In the genomic region with DNA sequence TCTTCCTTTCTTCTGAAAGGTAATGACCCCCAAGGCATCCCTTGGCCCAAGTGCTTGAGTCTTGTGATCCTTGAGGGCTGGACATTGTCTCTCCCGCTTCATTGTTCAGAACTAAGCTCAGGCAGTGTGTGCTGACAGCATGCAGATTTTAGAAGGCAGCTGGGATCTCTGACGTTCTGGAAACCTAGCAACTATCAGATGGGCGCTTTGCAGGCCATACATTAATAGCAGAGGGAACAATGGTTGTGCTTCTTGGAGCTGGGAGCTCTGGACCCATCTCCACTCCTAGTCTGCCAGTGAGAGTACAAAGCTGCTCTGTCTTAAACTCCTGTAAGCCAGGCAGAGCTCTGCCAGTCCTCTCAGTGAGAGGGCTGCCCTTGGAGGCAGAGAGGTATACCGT, we compare ENCODE assay signal across 21 mouse cellular contexts. TPM values are rescaled to one million over a fixed set of nuclear protein-coding genes. Genes with fewer than 3 reads are reported as not detected.
A peak's percentile ranks its signal among the peaks of the same experiment; 100 is the strongest.
DNase-seq lines count a peak whose midpoint lies in the region; ATAC-seq and TF ChIP-seq lines count a peak whose summit lies in the region.
"Had no signal": no experiment of that assay in that cellular context is flagged by ENCODE, and none has a peak within 500 bp of the region (broad histone marks: within the 10 kb centered on the region; RNA-seq: fewer than 3 reads in every experiment).

No protein-coding gene starts in this region.

- TF ChIP-seq CTCF in cerebellum, adult 2 months (IDR thresholded peaks at IDR 0.05; ENCODE audit: borderline replicate concordance, insufficient read depth, low read depth, low read length): no peak

- no peaks in the 10 kb centered on the region for H3K4me1 ChIP-seq in cerebellum, adult 2 months (ENCODE audit: control insufficient read depth, insufficient read depth, low read length)
- peaks cover 11% of the 10 kb centered on the region for H3K4me1 ChIP-seq in heart, embryonic 15.5 days (replicated peaks)
- H3K4me1 ChIP-seq: forebrain, embryonic 12.5 days; hindbrain, embryonic 15.5 days; limb, embryonic 13.5 days; midbrain, embryonic 10.5 days; neural tube, embryonic 13.5 days had no signal

- H3K9ac ChIP-seq in heart, embryonic 15.5 days: no peak overlapping the region
- H3K9ac ChIP-seq: forebrain, embryonic 12.5 days; hindbrain, embryonic 15.5 days; limb, embryonic 13.5 days; liver, embryonic 14.5 days; neural tube, embryonic 13.5 days had no signal

- peaks cover 3% of the 10 kb centered on the region; the same call in 1 of the 2 replicates for H3K36me3 ChIP-seq in heart, embryonic 15.5 days

- no peak for DNase-seq in cerebellum, adult 2 months
- DNase-seq in heart, adult 8-10 months (ENCODE audit: low spot score): no peak
- peak; percentile 85 for DNase-seq in layer of hippocampus, adult 9-11 months
- DNase-seq in layer of hippocampus, postnatal 14 days (ENCODE audit: low spot score in 2 of 2): no peak
- peak; percentile 87 for DNase-seq in MN1 (ENCODE audit: low spot score)
- no peak for DNase-seq in kidney, postnatal 10 days
- DNase-seq: cerebellum, postnatal 14 days; kidney, adult 11 months; kidney, postnatal 14 days; lung, postnatal 36 days; right cerebral cortex, postnatal 14 days had no signal

- 81% methylated on average over 4 of the region's 4 CpGs for WGBS in cerebellum, adult 2 months
- whole genome bisulfite sequencing in heart, embryonic 15.5 days: 37% methylated on average over 4 of the region's 4 CpGs

- H3K27me3 ChIP-seq in cerebellum, adult 2 months (ENCODE audit: control insufficient read depth, insufficient read depth, low read length): no peaks in the 10 kb centered on the region
- H3K27me3 ChIP-seq in heart, embryonic 15.5 days: no peaks in the 10 kb centered on the region
- H3K27me3 ChIP-seq: forebrain, embryonic 12.5 days; hindbrain, embryonic 15.5 days; limb, embryonic 13.5 days; neural tube, embryonic 13.5 days had no signal

- no peak for TF ChIP-seq POLR2A in cerebellum, adult 2 months (IDR thresholded peaks at IDR 0.05; ENCODE audit: borderline replicate concordance, insufficient read depth, low read length)

- H3K9me3 ChIP-seq in heart, embryonic 15.5 days (replicated peaks): no peaks in the 10 kb centered on the region
- H3K9me3 ChIP-seq: forebrain, embryonic 12.5 days; G1E; hindbrain, embryonic 15.5 days; limb, embryonic 13.5 days; midbrain, embryonic 10.5 days; neural tube, embryonic 13.5 days had no signal

- H3K4me2 ChIP-seq in heart, embryonic 15.5 days: no peak overlapping the region
- H3K4me2 ChIP-seq: forebrain, embryonic 12.5 days; hindbrain, embryonic 15.5 days; limb, embryonic 13.5 days; neural tube, embryonic 13.5 days had no signal

- ATAC-seq in cerebellum, adult (ENCODE audit: insufficient number of reproducible peaks, low FRiP score, low TSS enrichment): no peak
- peak; percentile 50 for ATAC-seq in heart, embryonic 15.5 days (replicated peaks; ENCODE audit: insufficient number of reproducible peaks, insufficient read depth, low FRiP score, low read depth)

- H3K27ac ChIP-seq in cerebellum, adult 2 months (ENCODE audit: insufficient read depth, low read length): peak overlapping the region; percentile 21; the same call in 1 of the 2 replicates
- peak overlapping the region; percentile 39 for H3K27ac ChIP-seq in heart, embryonic 15.5 days
- H3K27ac ChIP-seq: forebrain, embryonic 12.5 days; hindbrain, embryonic 15.5 days; limb, embryonic 13.5 days; liver, embryonic 14.5 days; midbrain, embryonic 10.5 days; neural tube, embryonic 13.5 days; stomach, postnatal 0 days had no signal

- no peak overlapping the region for H3K4me3 ChIP-seq in cerebellum, adult 2 months (replicated peaks; ENCODE audit: insufficient read depth, low read depth, low read length)
- H3K4me3 ChIP-seq in heart, embryonic 15.5 days: no peak overlapping the region
- H3K4me3 ChIP-seq: forebrain, embryonic 12.5 days; hindbrain, embryonic 15.5 days; limb, embryonic 13.5 days; midbrain, embryonic 10.5 days; neural tube, embryonic 13.5 days had no signal

RNA-seq across cellular contexts. Expression of a gene that starts 15.1 kb away (rescaled TPM):
- 11.3 and 12.8 TPM in 2 replicates for polyA plus RNA-seq in cerebellum, adult 2 months (2012; rRNA removed)
- 10.0 and 11.1 TPM in 2 replicates for polyA plus RNA-seq in heart, embryonic 15.5 days (2015; fragmentation: Nextera tagmentation; extraction: Ambion mirVana)
- 1 to 10 TPM; 5.5 to 7.5 (median 7.1) TPM for total RNA-seq in heart, adult 8-10 months (2022)
- 10 to 100 TPM; 21.7 to 22.1 TPM for total RNA-seq in layer of hippocampus, postnatal 14 days (2021)

RNA-seq across cellular contexts. Expression of a gene that starts 56.9 kb away (rescaled TPM):
- polyA plus RNA-seq in cerebellum, adult 2 months (2012; rRNA removed): 0.39 and 0.40 TPM in 2 replicates
- 0.71 and 0.87 TPM in 2 replicates for polyA plus RNA-seq in heart, embryonic 15.5 days (2015; fragmentation: Nextera tagmentation; extraction: Ambion mirVana)
- total RNA-seq in heart, adult 8-10 months (2022): 1 to 10 TPM in 2 of 4 experiments, under 1 TPM in 2; 0.73 to 1.3 (median 1.0) TPM
- 1 to 10 TPM; 2.0 to 2.2 TPM for total RNA-seq in layer of hippocampus, postnatal 14 days (2021)

Comparison
In these comparisons a context has a peak if more than half of its experiments do, and no peak if none do; other contexts are left out.
1. DNase-seq: peak in layer of hippocampus, adult 9-11 months (single experiment) and MN1 (single experiment); none in cerebellum, adult 2 months (0 of 2), heart, adult 8-10 months (single experiment), layer of hippocampus, postnatal 14 days (0 of 2) and kidney, postnatal 10 days (single experiment).